Mouse (Mus musculus): ENCODE measurements around the gene Gabrg2. TPM values are rescaled to one million over a fixed set of nuclear protein-coding genes. Genes with fewer than 3 reads are reported as not detected.

Gabrg2 gene
- 1 to 10 TPM in 1 of 2 experiments, under 1 TPM in 1; 0.78 to 1.8 TPM for total RNA-seq (2021)
- long read RNA-seq, experiment 1, partial matches to known transcripts = 1 of 1 reads
- long read RNA-seq, experiment 1, other reads (novel, unspliced or antisense) = 0 of 1 reads
- long read RNA-seq, experiment 2 = 0 reads

GRCm38 (mm10) chr11:42000190-42001098, at the start of gene Gabrg2:
Gabrg2 (minus strand) TSS chr11:42000857.
- DNase-seq = no peak

GRCm38 (mm10) chr11:42048201-42048600, 47.5 kb upstream of the Gabrg2 start:
- no peak for DNase-seq

- DNase-seq = peak; percentile 86
Observed at GRCm38 (mm10) chr11:41999468-41999881, 1.2 kb downstream of the Gabrg2 start.

- no peak for DNase-seq
Observed at GRCm38 (mm10) chr11:41980152-41980551, 20.5 kb downstream of the Gabrg2 start.

GRCm38 (mm10) chr11:41968595-41968994, 32.1 kb downstream of the Gabrg2 start:
- no peak for DNase-seq

GRCm38 (mm10) chr11:41962706-41963105, 38.0 kb downstream of the Gabrg2 start:
- DNase-seq = no peak

- DNase-seq = no peak
Observed at GRCm38 (mm10) chr11:41953550-41953949, 47.1 kb downstream of the Gabrg2 start.

- no peak for DNase-seq
Observed at GRCm38 (mm10) chr11:41951898-41952297, 48.8 kb downstream of the Gabrg2 start.

- DNase-seq = no peak
Observed at GRCm38 (mm10) chr11:41945471-41945870, 55.2 kb downstream of the Gabrg2 start.

GRCm38 (mm10) chr11:41937979-41938378, 62.7 kb downstream of the Gabrg2 start:
- DNase-seq = no peak

GRCm38 (mm10) chr11:41918864-41919263, 81.8 kb downstream of the Gabrg2 start:
- DNase-seq = no peak

GRCm38 (mm10) chr11:41914066-41914465, 86.6 kb downstream of the Gabrg2 start:
- DNase-seq = no peak

GRCm38 (mm10) chr11:41903661-41904060, 97.0 kb downstream of the Gabrg2 start:
- no peak for DNase-seq

Other genes with a start within 250 kb of the Gabrg2 start
- gene Gabra1, start 182.1 kb upstream of the Gabrg2 start, total RNA-seq (2021) = 1 to 10 TPM; 2.3 to 4.7 TPM

Measured in adrenal gland, postnatal 10 days (tissue).